Mouse (Mus musculus) forebrain, embryonic 10.5 days (tissue): Measurements from ENCODE around the gene Gps2. TPM values are rescaled to one million over a fixed set of nuclear protein-coding genes. Genes with fewer than 3 reads are reported as not detected.
"Not testable (repeated sequence)": the region's sequence is repeated elsewhere in the genome, so short reads cannot be mapped to it uniquely, and the experiment has no call there.

Experiments used
- DNase-seq: peaks from one replicate; pipeline ENCODE4 v3.0.0-alpha.2; 2017; ENCODE audit warnings: low spot score; ENCODE audit errors: extremely low spot score
- H3K27ac ChIP-seq: fragments of 300-500 bp; sonication (generic); 2 replicates; pipeline ENCODE4 v1.5.1; 2016; ENCODE audit warnings: mild to moderate bottlenecking
- H3K27me3 ChIP-seq: fragments of 300-500 bp; sonication (generic); 2 replicates; pipeline ENCODE4 v1.6.1; 2016; ENCODE audit warnings: mild to moderate bottlenecking; ENCODE audit not compliant: poor library complexity, severe bottlenecking
- H3K36me3 ChIP-seq: fragments of 300-500 bp; sonication (generic); replicated peaks from 2 replicates; pipeline ENCODE4 v1.6.1; 2016; ENCODE audit warnings: mild to moderate bottlenecking, moderate library complexity
- H3K4me1 ChIP-seq: fragments of 300-500 bp; sonication (generic); 2 replicates; pipeline ENCODE4 v1.6.1; 2016
- H3K4me3 ChIP-seq: fragments of 300-500 bp; sonication (generic); 2 replicates; pipeline ENCODE4 v1.5.1; 2016; ENCODE audit warnings: mild to moderate bottlenecking, moderate library complexity
- H3K9me3 ChIP-seq: fragments of 300-500 bp; sonication (generic); 2 replicates; pipeline ENCODE4 v1.6.1; 2016; ENCODE audit warnings: mild to moderate bottlenecking, moderate library complexity
- WGBS: fragments of 180-500 bp; shearing (Covaris S2); methylation state at CpG from one replicate; pipeline ENCODE4 v1.1.7; 2016; 5-methylcytosine and 5-hydroxymethylcytosine counted together
- polyA plus RNA-seq: library from polyadenylated mRNA; unstranded; fragments of >200 nt; fragmentation: Nextera tagmentation; extraction: Ambion mirVana; gene quantifications from 2 replicates; pipeline ENCODE4 v1.2.1, GENCODE M21; 2016

The Gps2 gene
- polyA plus RNA-seq, 1 experiment from 2014 or later: 97.3 TPM

DNA sequence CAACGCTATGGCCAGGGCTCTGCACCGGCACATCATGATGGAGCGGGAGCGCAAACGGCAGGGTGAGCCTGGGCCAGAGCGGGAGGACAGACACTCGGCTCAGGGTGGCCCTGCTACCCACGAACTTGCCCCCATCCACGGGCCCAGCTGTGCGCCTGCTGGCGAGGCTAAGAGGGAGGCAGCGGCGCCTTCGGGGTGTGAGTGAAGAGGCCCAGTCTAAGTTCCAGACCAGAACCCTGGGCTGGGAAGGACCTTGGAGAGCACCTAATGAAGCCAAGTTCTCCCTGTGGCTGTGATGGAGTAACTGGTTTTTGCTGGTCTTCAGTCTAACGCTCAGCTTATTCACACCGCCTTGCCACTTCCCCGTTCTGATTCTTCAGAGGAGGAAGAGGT is 680 bp downstream of the Gps2 start:
- Histone ChIP-seq H3K4me1 (peaks cover 60% of the 10 kb centered on the region), H3K9me3 (no peaks in the 10 kb centered on the region)
- no peak for DNase-seq

GRCm38 (mm10) chr11:69914917-69915430 is 1.3 kb downstream of the Gps2 start:
- Histone ChIP-seq H3K36me3 (peaks cover 93% of the 10 kb centered on the region), H3K27ac (peak overlapping the region; percentile 96; the same call in 1 of the 2 replicates), H3K9me3 (no peaks in the 10 kb centered on the region), H3K4me1 (peaks cover 66% of the 10 kb centered on the region), H3K27me3 (no peaks in the 10 kb centered on the region), H3K4me3 (peak overlapping the region; percentile 96)
- 43% methylated on average over 9 of the region's 9 CpGs for WGBS
- DNase-seq: peak; percentile 14

More for the DNA sequence above, 680 bp downstream of the Gps2 start:
- WGBS: 4% methylated on average over 17 of the region's 17 CpGs
- no peaks in the 10 kb centered on the region for H3K27me3 ChIP-seq
- H3K36me3 ChIP-seq: peaks cover 94% of the 10 kb centered on the region
- peak overlapping the region; percentile 96 for H3K27ac ChIP-seq
- peak overlapping the region; percentile 96 for H3K4me3 ChIP-seq

- Histone ChIP-seq H3K4me1 (peaks cover 69% of the 10 kb centered on the region), H3K27me3 (no peaks in the 10 kb centered on the region), H3K27ac (no peak overlapping the region), H3K4me3 (peak overlapping the region; percentile 96), H3K36me3 (peaks cover 83% of the 10 kb centered on the region), H3K9me3 (no peaks in the 10 kb centered on the region)
- WGBS: 74% methylated on average over 5 of the region's 5 CpGs
- DNase-seq: no peak
These were observed 2.3 kb downstream of the Gps2 start for GRCm38 (mm10) chr11:69915667-69916627.

GRCm38 (mm10) chr11:69916652-69917378 is 3.1 kb downstream of the Gps2 start:
- Histone ChIP-seq H3K4me1 (peaks cover 69% of the 10 kb centered on the region), H3K36me3 (peaks cover 74% of the 10 kb centered on the region)
- not testable (repeated sequence) for H3K27ac ChIP-seq

DNA sequence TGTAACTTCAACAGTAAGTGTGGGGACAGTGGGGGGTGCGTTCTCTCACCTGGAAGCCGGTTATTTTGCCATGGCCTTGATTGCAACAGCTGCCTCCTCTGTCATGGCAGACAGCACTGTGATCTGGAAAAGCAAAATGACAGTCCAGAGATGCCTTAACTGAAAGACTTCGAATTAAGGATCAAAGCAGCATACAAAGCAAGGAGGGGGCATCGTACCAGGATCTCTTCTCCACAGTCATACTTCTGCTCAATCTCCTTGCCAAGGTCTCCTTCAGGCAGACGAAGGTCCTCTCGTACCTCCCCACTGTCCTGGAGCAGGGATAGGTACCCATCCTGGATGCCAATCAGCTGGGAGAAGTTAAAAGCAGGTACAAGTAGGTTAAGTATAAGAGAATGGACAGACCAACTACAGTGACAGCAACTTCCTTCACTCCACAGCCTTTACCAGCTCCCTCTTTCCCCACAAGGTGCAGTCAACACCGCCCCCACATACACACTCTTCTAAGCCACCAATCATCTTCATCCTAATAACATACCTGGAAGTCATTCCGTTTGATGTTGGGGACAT is 3.8 kb downstream of the Gps2 start:
- H3K4me3 ChIP-seq: peak overlapping the region; percentile 19; the same call in 1 of the 2 replicates
- H3K4me1 ChIP-seq: peaks cover 74% of the 10 kb centered on the region

More at GRCm38 (mm10) chr11:69916652-69917378, 3.1 kb downstream of the Gps2 start:
- 72% methylated on average over 7 of the region's 7 CpGs for WGBS
- not testable (repeated sequence) for H3K27me3 ChIP-seq, DNase-seq, H3K9me3 ChIP-seq
- peak overlapping the region; percentile 96; the same call in 1 of the 2 replicates for H3K4me3 ChIP-seq

DNA sequence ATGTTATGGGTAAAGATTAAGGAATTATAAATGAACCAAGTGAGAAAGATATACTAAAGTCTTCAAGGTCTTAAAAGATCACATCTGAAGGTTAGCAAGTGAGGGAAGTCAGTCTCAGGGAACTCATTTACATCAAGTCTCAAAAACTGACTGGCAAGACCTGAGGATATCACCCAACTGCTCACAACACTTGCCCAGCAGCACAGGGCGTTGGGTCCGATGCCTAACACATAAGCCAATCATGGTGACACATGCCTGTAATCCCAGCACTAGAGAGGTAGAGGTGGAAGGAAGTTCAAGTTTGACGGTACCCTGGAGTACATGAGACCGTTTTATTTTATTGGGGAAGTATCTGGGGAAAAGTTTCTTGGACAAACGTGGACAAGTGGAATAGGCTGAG is 4.4 kb downstream of the Gps2 start:
- no peaks in the 10 kb centered on the region for H3K27me3 ChIP-seq
- peaks cover 76% of the 10 kb centered on the region for H3K4me1 ChIP-seq
- H3K4me3 ChIP-seq: peak overlapping the region; percentile 19; the same call in 1 of the 2 replicates
- no peak for DNase-seq
- no peaks in the 10 kb centered on the region for H3K9me3 ChIP-seq
- peaks cover 61% of the 10 kb centered on the region for H3K36me3 ChIP-seq
- H3K27ac ChIP-seq: no peak overlapping the region
- 89% methylated on average over 5 of the region's 5 CpGs for WGBS

More for the DNA sequence above, 3.8 kb downstream of the Gps2 start:
- H3K9me3 ChIP-seq: no peaks in the 10 kb centered on the region
- WGBS: 88% methylated on average over 8 of the region's 8 CpGs
- no peaks in the 10 kb centered on the region for H3K27me3 ChIP-seq
- H3K36me3 ChIP-seq: peaks cover 68% of the 10 kb centered on the region
- no peak for DNase-seq
- no peak overlapping the region for H3K27ac ChIP-seq

DNA sequence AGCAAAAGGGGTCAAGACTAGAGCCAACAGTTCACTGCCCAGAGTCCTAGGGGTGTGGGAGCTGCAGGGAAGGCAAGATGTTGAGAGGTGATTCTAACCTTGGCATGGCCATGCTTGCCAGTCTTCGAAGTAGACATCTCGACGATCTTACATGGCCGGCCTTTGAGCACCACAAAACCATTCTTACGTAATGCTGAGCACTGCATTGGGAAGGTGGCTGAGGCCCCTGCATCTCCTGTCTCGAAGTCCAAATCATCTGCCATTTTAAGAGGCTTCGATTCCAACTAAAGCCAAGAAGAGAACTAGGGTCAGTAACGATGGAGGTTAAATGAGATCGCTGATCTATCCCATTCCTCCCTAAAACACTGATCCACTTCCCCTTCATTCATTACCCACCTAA is 5.4 kb downstream of the Gps2 start:
- DNase-seq: no peak
- Histone ChIP-seq H3K27me3 (no peaks in the 10 kb centered on the region), H3K9me3 (no peaks in the 10 kb centered on the region), H3K27ac (0 out of 2 replicates have a peak overlapping the region, but pooled peaks have one; percentile 99), H3K36me3 (peaks cover 55% of the 10 kb centered on the region), H3K4me1 (peaks cover 67% of the 10 kb centered on the region), H3K4me3 (peak overlapping the region; percentile 99)
- 87% methylated on average over 9 of the region's 9 CpGs for WGBS

GRCm38 (mm10) chr11:69919661-69920265 is 6.1 kb downstream of the Gps2 start:
- no peaks in the 10 kb centered on the region for H3K9me3 ChIP-seq
- H3K27ac ChIP-seq: peak overlapping the region; percentile 99
- 1% methylated on average over 17 of the region's 17 CpGs for WGBS
- no peaks in the 10 kb centered on the region for H3K27me3 ChIP-seq
- peaks cover 60% of the 10 kb centered on the region for H3K4me1 ChIP-seq
- peak overlapping the region; percentile 99 for H3K4me3 ChIP-seq
- DNase-seq: peak; percentile 62
- H3K36me3 ChIP-seq: peaks cover 51% of the 10 kb centered on the region

GRCm38 (mm10) chr11:69920266-69921031 is 6.8 kb downstream of the Gps2 start:
- no peaks in the 10 kb centered on the region for H3K27me3 ChIP-seq
- WGBS: under 1% methylated on average over 64 of the region's 65 CpGs
- H3K4me1 ChIP-seq: peaks cover 53% of the 10 kb centered on the region
- peak overlapping the region; percentile 99 for H3K4me3 ChIP-seq
- H3K9me3 ChIP-seq: no peaks in the 10 kb centered on the region
- DNase-seq: peak; percentile 70
- H3K36me3 ChIP-seq: peaks cover 44% of the 10 kb centered on the region
- peak overlapping the region; percentile 99 for H3K27ac ChIP-seq

DNA sequence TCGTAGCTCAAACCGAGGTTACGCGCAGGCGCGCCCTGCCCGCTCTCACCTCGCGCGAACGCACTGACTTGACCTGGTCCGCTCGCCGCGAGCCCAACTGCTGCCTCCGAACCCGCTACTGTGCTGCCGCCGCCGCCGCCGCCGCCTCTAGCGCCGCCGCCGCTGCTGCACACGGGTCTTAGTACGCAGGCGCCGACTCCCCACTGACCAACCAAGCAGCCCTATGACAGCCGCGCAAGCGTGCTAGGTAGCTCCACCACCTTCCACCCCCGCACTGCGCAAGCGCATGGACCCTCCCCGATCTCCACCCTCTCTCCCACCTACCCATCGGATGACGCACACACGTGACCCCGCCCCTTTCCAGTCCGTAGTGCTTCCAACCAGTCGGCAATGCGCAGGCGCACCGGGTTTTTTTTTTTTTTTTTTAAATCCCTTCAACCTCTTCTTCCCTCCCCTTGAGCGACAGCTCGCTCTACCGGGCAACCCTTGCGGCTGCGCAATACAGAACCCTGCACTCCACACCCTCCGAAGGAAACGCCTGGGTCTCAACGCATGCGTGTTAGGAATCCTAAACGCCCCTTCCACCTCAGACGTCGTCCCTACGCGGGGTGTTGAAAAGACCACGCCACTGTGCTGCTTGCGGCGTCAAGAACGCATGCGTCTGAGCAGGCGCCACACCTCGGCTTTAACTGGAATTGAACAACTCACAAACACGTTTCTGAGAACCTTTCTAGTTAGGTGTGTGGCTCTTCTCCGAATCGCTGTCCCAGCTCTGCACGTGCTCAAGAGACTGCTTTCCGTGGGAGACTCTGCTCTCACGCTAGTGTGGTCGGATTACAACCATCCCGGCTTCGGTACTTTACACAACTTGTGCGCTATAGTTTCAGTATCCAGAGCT is 7.7 kb downstream of the Gps2 start, which contains the start of gene Eif5a:
Gene Eif5a (minus strand): TSS at position 845 of the 898 bp plus-strand sequence.
- no peaks in the 10 kb centered on the region for H3K27me3 ChIP-seq
- no peaks in the 10 kb centered on the region for H3K9me3 ChIP-seq
- H3K27ac ChIP-seq: peak within 1 kb of the TSS; percentile 99
- DNase-seq: peak; percentile 100
- H3K4me1 ChIP-seq: peaks cover 44% of the 10 kb centered on the region
- under 1% methylated on average over 78 of the region's 78 CpGs for WGBS
- H3K36me3 ChIP-seq: peaks cover 35% of the 10 kb centered on the region
- H3K4me3 ChIP-seq: peak within 1 kb of the TSS; percentile 99
